Mouse (Mus musculus): ENCODE measurements around the gene Galnt2.

Galnt2 gene

GRCm38 (mm10) chr8:124292965-124293364, 61.8 kb downstream of the Galnt2 start:
- DNase-seq (ENCODE audit: low spot score): no peak

- peak; percentile 48 for DNase-seq (ENCODE audit: low spot score)
Measured at GRCm38 (mm10) chr8:124294425-124294824, 63.2 kb downstream of the Galnt2 start.

- DNase-seq (ENCODE audit: low spot score): peak; percentile 87
Measured at GRCm38 (mm10) chr8:124294900-124295299, 63.7 kb downstream of the Galnt2 start.

GRCm38 (mm10) chr8:124295357-124295756, 64.2 kb downstream of the Galnt2 start:
- no peak for DNase-seq (ENCODE audit: low spot score)

GRCm38 (mm10) chr8:124301512-124301911, 70.3 kb downstream of the Galnt2 start:
- peak; percentile 39 for DNase-seq (ENCODE audit: low spot score)

GRCm38 (mm10) chr8:124301935-124302555, 70.9 kb downstream of the Galnt2 start:
- DNase-seq (ENCODE audit: low spot score): no peak

- DNase-seq (ENCODE audit: low spot score): no peak
Measured at GRCm38 (mm10) chr8:124303211-124303902, 72.2 kb downstream of the Galnt2 start.

GRCm38 (mm10) chr8:124304141-124304540, 73.0 kb downstream of the Galnt2 start:
- DNase-seq (ENCODE audit: low spot score): no peak

GRCm38 (mm10) chr8:124306574-124306973, 75.4 kb downstream of the Galnt2 start:
- DNase-seq (ENCODE audit: low spot score): no peak

GRCm38 (mm10) chr8:124307700-124308099, 76.5 kb downstream of the Galnt2 start:
- DNase-seq (ENCODE audit: low spot score): no peak

- DNase-seq (ENCODE audit: low spot score): no peak
Measured at GRCm38 (mm10) chr8:124310509-124310908, 79.3 kb downstream of the Galnt2 start.

GRCm38 (mm10) chr8:124311111-124311510, 79.9 kb downstream of the Galnt2 start:
- DNase-seq (ENCODE audit: low spot score): no peak

- DNase-seq (ENCODE audit: low spot score): no peak
Measured at GRCm38 (mm10) chr8:124311723-124312122, 80.5 kb downstream of the Galnt2 start.

GRCm38 (mm10) chr8:124312228-124312627, 81.0 kb downstream of the Galnt2 start:
- DNase-seq (ENCODE audit: low spot score): no peak

GRCm38 (mm10) chr8:124314803-124315202, 83.6 kb downstream of the Galnt2 start:
- no peak for DNase-seq (ENCODE audit: low spot score)

- peak; percentile 85 for DNase-seq (ENCODE audit: low spot score)
Measured at GRCm38 (mm10) chr8:124316466-124317136, 85.4 kb downstream of the Galnt2 start.

GRCm38 (mm10) chr8:124317191-124317682, 86.0 kb downstream of the Galnt2 start:
- DNase-seq (ENCODE audit: low spot score): no peak

- DNase-seq (ENCODE audit: low spot score): no peak
Measured at GRCm38 (mm10) chr8:124317821-124318220, 86.6 kb downstream of the Galnt2 start.

GRCm38 (mm10) chr8:124318612-124319315, 87.6 kb downstream of the Galnt2 start:
- DNase-seq (ENCODE audit: low spot score): no peak

GRCm38 (mm10) chr8:124319316-124319652, 88.1 kb downstream of the Galnt2 start:
- DNase-seq (ENCODE audit: low spot score): no peak

GRCm38 (mm10) chr8:124321227-124321840, 90.1 kb downstream of the Galnt2 start:
- no peak for DNase-seq (ENCODE audit: low spot score)

GRCm38 (mm10) chr8:124323356-124323755, 92.2 kb downstream of the Galnt2 start:
- no peak for DNase-seq (ENCODE audit: low spot score)
